Mouse (Mus musculus): ENCODE data around the gene Clec10a.
"Not testable (repeated sequence)": the region's sequence is repeated elsewhere in the genome, so short reads cannot be mapped to it uniquely, and the experiment has no call there.

The Clec10a gene

GRCm38 (mm10) chr11:70155897-70156296, at the start of gene Clec10a:
Clec10a (plus strand) TSS chr11:70156197.
- not testable (repeated sequence) for DNase-seq (ENCODE audit: extremely low read depth, low read depth)

DNA sequence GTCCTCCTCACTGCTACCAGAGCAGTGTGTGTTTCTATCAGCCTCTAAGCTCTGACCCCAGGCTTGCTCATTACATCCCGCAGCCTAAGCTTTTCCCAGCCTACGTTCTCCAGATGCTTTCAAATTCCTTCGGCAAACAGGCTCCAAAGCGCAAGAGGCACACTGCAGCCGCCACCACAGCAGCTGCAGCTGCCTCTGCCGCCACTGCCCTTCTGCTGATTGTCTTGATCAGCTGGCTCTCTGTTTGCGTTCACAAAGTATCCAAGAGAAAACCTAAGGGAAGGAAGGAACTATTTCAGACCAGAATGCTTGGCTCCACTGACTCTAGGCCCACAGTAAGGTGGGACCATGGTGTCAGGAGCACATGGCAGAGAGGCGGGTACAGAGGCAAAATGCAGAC, 48.9 kb upstream of the Clec10a start:
- no peak for DNase-seq (ENCODE audit: extremely low read depth, low read depth)

DNA sequence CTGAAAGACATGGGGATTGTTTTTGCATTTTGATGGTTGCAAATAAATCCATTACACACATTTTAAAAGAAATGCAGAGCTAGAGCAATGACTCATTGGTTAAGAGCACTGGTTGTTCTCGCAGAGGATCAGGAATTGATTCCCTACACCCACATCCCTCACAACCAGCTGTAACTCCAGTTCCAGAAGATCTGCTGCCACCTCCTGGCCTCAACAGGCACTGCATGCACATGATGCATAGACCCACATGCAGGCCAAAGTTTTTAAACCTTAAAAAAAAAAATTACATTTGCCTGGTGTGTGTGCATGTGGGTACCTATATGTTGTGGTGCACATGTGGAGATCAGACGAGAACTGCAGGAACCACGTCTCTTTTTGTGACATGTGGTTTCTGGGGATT, 45.9 kb upstream of the Clec10a start:
- DNase-seq (ENCODE audit: extremely low read depth, low read depth): peak; percentile 29

GRCm38 (mm10) chr11:70114562-70114961, 41.4 kb upstream of the Clec10a start:
- DNase-seq (ENCODE audit: extremely low read depth, low read depth): no peak

DNA sequence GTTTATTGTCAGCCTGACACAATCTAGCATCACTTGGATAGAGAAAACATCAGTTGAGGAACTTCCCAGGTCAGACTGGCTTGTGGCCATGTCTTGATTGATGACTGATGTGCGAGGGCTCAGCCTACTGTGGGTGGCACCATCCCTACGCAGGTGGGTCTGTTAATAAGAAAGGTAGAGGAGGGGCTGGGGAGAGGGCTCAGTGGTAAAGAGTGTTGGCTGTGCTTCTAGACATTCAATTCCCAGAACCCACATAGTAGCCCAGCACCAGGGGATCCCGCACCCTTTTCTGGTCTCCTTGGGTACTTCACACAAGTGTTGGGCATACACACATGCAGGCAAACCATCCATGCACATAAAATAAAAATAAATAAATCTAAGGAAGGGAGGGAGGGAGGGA, 40.1 kb upstream of the Clec10a start:
- no peak for DNase-seq (ENCODE audit: extremely low read depth, low read depth)

GRCm38 (mm10) chr11:70129926-70130379, 26.0 kb upstream of the Clec10a start, which contains the start of gene Mgl2:
Mgl2 (plus strand) TSS chr11:70130329.
- peak; percentile 43 for DNase-seq (ENCODE audit: extremely low read depth, low read depth)

DNA sequence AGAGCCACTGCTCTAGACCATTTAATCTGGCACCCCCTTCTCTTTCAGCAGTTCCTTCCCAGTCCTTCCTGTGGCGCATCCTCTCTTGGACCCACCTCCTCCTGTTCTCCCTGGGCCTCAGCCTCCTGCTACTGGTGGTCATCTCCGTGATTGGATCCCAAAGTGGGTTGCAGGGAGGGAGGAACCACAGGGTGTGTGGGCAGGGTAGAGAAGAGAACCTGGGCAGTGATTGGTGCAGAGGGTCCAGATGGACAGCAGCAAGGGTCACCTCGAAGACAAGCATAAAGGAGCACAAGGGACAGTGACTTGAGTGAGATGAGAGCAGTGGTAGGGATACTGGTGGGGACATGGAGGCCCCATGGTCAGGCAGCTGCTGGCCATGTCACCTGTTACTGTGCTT, 21.0 kb upstream of the Clec10a start:
- DNase-seq (ENCODE audit: extremely low read depth, low read depth): not testable (repeated sequence)

- not testable (repeated sequence) for DNase-seq (ENCODE audit: extremely low read depth, low read depth)
Observed at GRCm38 (mm10) chr11:70135925-70136324, 20.1 kb upstream of the Clec10a start.

- DNase-seq (ENCODE audit: extremely low read depth, low read depth): no peak
Observed at GRCm38 (mm10) chr11:70139171-70139570, 16.8 kb upstream of the Clec10a start.

- DNase-seq (ENCODE audit: extremely low read depth, low read depth): peak; percentile 53
Observed at GRCm38 (mm10) chr11:70151072-70151471, 4.9 kb upstream of the Clec10a start.

GRCm38 (mm10) chr11:70162336-70162735, 6.3 kb downstream of the Clec10a start:
- no peak for DNase-seq (ENCODE audit: extremely low read depth, low read depth)

DNA sequence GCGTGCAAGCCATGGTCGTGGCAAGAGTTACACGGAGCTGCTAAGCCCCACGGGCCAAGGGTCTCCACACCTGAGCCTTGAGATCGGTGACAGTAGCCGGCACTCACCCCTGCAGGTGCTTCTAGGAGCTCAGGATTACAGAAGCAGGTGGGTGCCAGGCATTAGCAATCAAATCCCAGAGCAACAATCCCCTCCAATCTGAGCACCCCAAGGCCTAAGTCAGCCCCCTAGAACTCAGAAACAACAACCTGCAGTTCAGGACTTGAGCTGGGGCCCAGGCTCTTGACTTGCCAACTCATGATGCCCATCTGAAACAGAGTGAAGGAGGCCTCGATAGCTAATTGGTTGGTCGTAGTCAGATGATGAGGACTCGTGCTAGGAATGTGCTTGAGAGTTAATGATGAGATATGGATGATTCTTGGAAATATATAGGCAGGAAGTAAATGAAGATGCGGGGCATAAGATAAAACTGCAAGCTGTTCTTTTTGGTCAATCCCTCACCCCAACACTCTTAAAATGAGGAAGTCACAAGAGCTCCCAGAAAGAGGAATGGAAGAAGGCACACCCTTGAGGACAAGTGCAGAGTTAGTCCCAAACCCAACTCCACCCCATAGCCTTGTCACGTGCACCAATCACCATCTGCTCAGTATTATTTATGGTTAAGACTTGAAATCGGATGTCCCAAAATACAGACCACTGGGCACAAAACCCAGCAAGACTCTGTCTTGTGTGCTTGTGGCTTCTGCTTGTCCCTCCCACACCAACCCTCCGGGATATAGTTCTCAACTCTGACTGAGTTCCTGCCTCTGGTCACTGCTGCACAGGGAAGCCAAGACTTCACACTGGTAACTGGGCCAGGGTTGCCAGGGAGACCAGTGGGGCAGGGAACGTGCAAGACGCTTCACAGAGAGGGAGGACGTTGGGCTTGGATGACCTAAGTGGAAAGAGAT, 10.2 kb downstream of the Clec10a start:
- peak; percentile 99 for DNase-seq (ENCODE audit: extremely low read depth, low read depth)

- no peak for DNase-seq (ENCODE audit: extremely low read depth, low read depth)
Observed at GRCm38 (mm10) chr11:70168136-70168535, 12.1 kb downstream of the Clec10a start.

DNA sequence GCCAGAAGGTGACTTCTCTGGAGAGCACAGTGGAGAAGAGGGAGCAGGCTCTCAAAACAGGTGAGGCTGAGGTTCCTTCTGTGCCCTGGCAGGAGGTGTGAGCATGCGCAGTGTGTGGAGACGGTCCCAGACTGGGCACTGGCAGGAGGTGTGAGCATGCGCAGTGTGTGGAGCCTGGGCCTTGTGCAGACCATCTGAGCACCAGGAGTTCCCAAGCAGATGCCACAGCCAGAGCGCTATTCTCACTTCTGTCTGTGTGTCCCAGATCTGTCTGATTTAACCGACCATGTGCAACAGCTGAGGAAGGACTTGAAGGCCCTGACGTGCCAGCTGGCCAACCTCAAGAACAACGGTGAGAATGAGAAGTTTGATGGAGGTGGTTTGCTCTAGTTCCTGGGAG, 13.5 kb downstream of the Clec10a start:
- DNase-seq (ENCODE audit: extremely low read depth, low read depth): not testable (repeated sequence)

- no peak for DNase-seq (ENCODE audit: extremely low read depth, low read depth)
Observed at GRCm38 (mm10) chr11:70170291-70170690, 14.3 kb downstream of the Clec10a start.

DNA sequence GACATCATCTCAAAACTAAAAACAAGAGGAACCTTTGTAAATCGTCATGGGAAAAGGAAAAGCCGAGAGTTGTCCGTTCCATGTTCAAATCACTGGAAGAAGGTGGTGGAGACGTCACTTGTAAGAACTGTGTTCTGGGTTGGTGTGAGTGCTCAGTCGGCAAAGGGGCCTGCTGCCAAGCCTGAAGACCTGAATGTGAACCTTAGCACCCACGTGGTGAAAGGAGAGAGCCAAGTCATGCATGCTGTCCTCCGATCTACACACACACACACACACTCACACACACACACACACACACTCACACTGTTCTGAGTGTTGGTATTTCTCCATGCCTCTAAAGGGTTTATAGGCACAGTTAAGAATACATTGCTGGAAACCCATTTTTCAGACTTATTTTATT, 15.2 kb downstream of the Clec10a start:
- no peak for DNase-seq (ENCODE audit: extremely low read depth, low read depth)

- peak; percentile 59 for DNase-seq (ENCODE audit: extremely low read depth, low read depth)
Observed at GRCm38 (mm10) chr11:70171847-70172246, 15.8 kb downstream of the Clec10a start.

GRCm38 (mm10) chr11:70172298-70172697, 16.3 kb downstream of the Clec10a start:
- DNase-seq (ENCODE audit: extremely low read depth, low read depth): peak; percentile 18

- DNase-seq (ENCODE audit: extremely low read depth, low read depth): no peak
Observed at GRCm38 (mm10) chr11:70174491-70174890, 18.5 kb downstream of the Clec10a start.

DNA sequence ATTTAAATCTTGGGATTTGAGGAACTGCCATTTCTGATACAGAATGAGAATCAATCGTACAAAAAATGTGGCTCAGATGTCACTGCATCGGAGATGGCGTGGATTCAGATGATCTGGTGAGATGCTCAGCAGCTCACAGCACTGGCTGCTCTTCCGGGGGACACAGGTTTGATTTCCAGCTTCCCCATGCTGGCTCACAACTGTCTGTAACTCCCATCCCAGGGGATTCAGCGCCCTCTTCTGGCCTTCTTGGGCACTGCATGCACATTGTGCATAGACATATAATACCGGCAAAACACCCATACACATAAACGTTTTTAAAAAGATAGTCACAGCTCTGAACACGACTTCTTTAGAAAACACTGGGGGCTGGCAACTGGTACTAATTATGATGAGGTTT, 21.6 kb downstream of the Clec10a start:
- DNase-seq (ENCODE audit: extremely low read depth, low read depth): peak; percentile 20

- no peak for DNase-seq (ENCODE audit: extremely low read depth, low read depth)
Observed at GRCm38 (mm10) chr11:70178311-70178710, 22.3 kb downstream of the Clec10a start.

- no peak for DNase-seq (ENCODE audit: extremely low read depth, low read depth)
Observed at GRCm38 (mm10) chr11:70178756-70179155, 22.8 kb downstream of the Clec10a start.

DNA sequence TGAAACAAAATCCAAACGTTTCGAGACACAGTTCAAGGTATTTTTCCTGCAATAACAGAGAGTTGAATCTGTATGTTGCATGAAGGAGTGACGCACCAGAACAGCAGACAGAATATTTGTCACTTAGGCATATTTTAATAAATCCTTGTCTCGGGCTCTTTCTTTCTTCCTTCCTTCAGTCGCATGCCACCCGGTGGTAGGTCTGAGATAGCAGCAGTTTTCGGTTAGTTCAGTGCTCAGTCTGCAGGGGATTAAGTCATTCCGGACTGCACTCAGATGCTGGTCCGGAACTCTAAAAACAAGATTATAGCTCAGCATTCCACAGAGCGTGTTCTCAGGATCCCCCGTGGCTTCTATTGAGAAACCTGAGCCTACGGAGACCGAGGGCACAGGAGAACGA, 23.4 kb downstream of the Clec10a start:
- DNase-seq (ENCODE audit: extremely low read depth, low read depth): no peak

Data from MEL-GATA-1-ER (cell line).